ENCODE assay signal across 30 mouse cellular contexts in the genomic region with DNA sequence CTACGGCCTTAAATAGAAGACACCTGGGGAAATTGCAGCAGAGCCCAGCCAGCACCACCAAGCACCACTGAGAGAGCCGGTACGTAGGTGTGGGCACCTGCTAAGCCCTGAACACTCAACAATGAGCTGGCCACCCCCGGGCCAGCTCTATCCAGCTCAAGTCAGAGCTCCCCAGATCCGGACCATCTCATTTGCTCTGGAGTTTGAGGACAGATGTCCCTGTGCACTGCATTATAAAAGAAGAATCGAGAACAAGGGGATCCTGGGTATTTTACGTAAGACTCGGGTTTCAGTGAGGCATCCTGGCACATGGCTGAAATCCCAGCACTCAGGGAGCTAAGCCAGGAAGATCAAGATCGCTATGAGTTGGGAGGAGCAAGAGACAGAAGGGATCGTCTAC. TPM values are rescaled to one million over a fixed set of nuclear protein-coding genes. Genes with fewer than 3 reads are reported as not detected.
DNase-seq lines count a peak whose midpoint lies in the region; ATAC-seq lines count a peak whose summit lies in the region.
"Had no signal": no experiment of that assay in that cellular context is flagged by ENCODE, and none has a peak within 500 bp of the region (broad histone marks: within the 10 kb centered on the region; RNA-seq: fewer than 3 reads in every experiment).

No protein-coding gene starts in this region.

- H3K9me3 ChIP-seq in intestine, embryonic 15.5 days, result no peaks in the 10 kb centered on the region
- H3K9me3 ChIP-seq: forebrain, embryonic 13.5 days; hindbrain, embryonic 12.5 days; liver, embryonic 15.5 days; midbrain, embryonic 10.5 days; neural tube, embryonic 12.5 days had no signal

- 0 out of 2 replicates have a peak, but pooled peaks cover 1% of the 10 kb centered on the region for H3K4me1 ChIP-seq in intestine, embryonic 15.5 days (replicated peaks)

- peak; percentile 72 for DNase-seq in layer of hippocampus, adult 9-11 months
- no peak for DNase-seq in layer of hippocampus, postnatal 14 days (ENCODE audit: low spot score in 2 of 2)
- peak; percentile 9 to 40 for DNase-seq in right cerebral cortex, adult 2 months (ENCODE audit: low spot score in 2 of 2)
- no peak for DNase-seq in right cerebral cortex, postnatal 14 days
- peak; percentile 74 for DNase-seq in brain, adult 2 months (ENCODE audit: low read depth, low spot score)
- no peak for DNase-seq in ovary, postnatal 14 days (ENCODE audit: low spot score)
- DNase-seq: adrenal gland, postnatal 10 days; B cell, adult 2 months; cerebellum, adult 11 months; cerebellum, adult 9-10 months; cerebellum, postnatal 36 days; gastrocnemius, postnatal 25 days; heart, adult 18-20 months; heart, postnatal 36 days; kidney, adult 8-10 months; lung, embryonic 14.5 days; lung, postnatal 14 days had no signal

- H3K4me3 ChIP-seq in intestine, embryonic 15.5 days (replicated peaks), result no peak overlapping the region
- H3K4me3 ChIP-seq: forebrain, embryonic 13.5 days; hindbrain, embryonic 12.5 days; liver, embryonic 15.5 days; midbrain, embryonic 10.5 days; myocyte; neural tube, embryonic 12.5 days had no signal

- H3K9ac ChIP-seq in intestine, embryonic 15.5 days, result no peak overlapping the region
- H3K9ac ChIP-seq: forebrain, embryonic 13.5 days; hindbrain, embryonic 12.5 days; liver, embryonic 15.5 days; lung, embryonic 14.5 days; neural tube, embryonic 12.5 days had no signal

- no peaks in the 10 kb centered on the region for H3K27me3 ChIP-seq in intestine, embryonic 15.5 days (replicated peaks)
- H3K27me3 ChIP-seq: forebrain, embryonic 13.5 days; hindbrain, embryonic 12.5 days; liver, embryonic 15.5 days; neural tube, embryonic 12.5 days had no signal

- no peaks in the 10 kb centered on the region for H3K36me3 ChIP-seq in intestine, embryonic 15.5 days
- H3K36me3 ChIP-seq: hindbrain, embryonic 12.5 days; liver, embryonic 15.5 days; midbrain, embryonic 10.5 days; neural tube, embryonic 12.5 days had no signal

- H3K27ac ChIP-seq in intestine, embryonic 15.5 days, result no peak overlapping the region
- H3K27ac ChIP-seq: forebrain, embryonic 13.5 days; hindbrain, embryonic 12.5 days; hindbrain, postnatal 0 days; kidney, postnatal 0 days; liver, embryonic 15.5 days; midbrain, embryonic 10.5 days; neural tube, embryonic 12.5 days had no signal

- no peak for ATAC-seq in intestine, embryonic 15.5 days
- ATAC-seq: activated CD4-positive, CD25-positive, alpha-beta regulatory T cell, adult 4 months; forebrain, embryonic 13.5 days; hindbrain, postnatal 0 days; intestine, embryonic 16.5 days; midbrain, embryonic 16.5 days had no signal

- WGBS in intestine, embryonic 15.5 days, result 84% methylated on average over 10 of the region's 10 CpGs

- H3K4me2 ChIP-seq in intestine, embryonic 15.5 days (replicated peaks), result no peak overlapping the region
- H3K4me2 ChIP-seq: forebrain, embryonic 13.5 days; heart, embryonic 11.5 days; hindbrain, embryonic 12.5 days; liver, embryonic 15.5 days; lung, embryonic 14.5 days; neural tube, embryonic 12.5 days had no signal

RNA-seq across cellular contexts. Expression of gene Plxdc1, which starts 41.2 kb away (rescaled TPM):
- total RNA-seq in layer of hippocampus, postnatal 14 days (2021), result 1 to 10 TPM; 7.9 to 9.6 TPM
- polyA plus RNA-seq in intestine, embryonic 15.5 days (2015; fragmentation: Nextera tagmentation; extraction: Ambion mirVana), result 0.47 and 0.49 TPM in 2 replicates
- polyA plus RNA-seq: heart, embryonic 11.5 days had no signal

RNA-seq across cellular contexts. Expression of gene Arl5c, which starts 51.0 kb away (rescaled TPM):
- total RNA-seq in layer of hippocampus, postnatal 14 days (2021), result 1 to 10 TPM; 1.5 to 1.6 TPM
- 7.6 and 11.8 TPM in 2 replicates for polyA plus RNA-seq in intestine, embryonic 15.5 days (2015; fragmentation: Nextera tagmentation; extraction: Ambion mirVana)

Comparison
In these comparisons a context has a peak if more than half of its experiments do, and no peak if none do; other contexts are left out.
1. DNase-seq: peak in layer of hippocampus, adult 9-11 months (single experiment), right cerebral cortex, adult 2 months (2 of 2) and brain, adult 2 months (single experiment); none in layer of hippocampus, postnatal 14 days (0 of 2), right cerebral cortex, postnatal 14 days (single experiment) and ovary, postnatal 14 days (single experiment).